Mouse (Mus musculus) kidney, embryonic 16.5 days (tissue): ENCODE measurements around the gene Ripor2. TPM values are rescaled to one million over a fixed set of nuclear protein-coding genes. Genes with fewer than 3 reads are reported as not detected.

Source experiments
- ATAC-seq: fragments of 200-750 bp; cut with Nextera tagmentation; 2 replicates; pipeline ENCODE4 v1.8.0; 2017; ENCODE audit warnings: moderate TSS enrichment; ENCODE audit not compliant: low FRiP score, low TSS enrichment
- H3K27ac ChIP-seq: fragments of 300-500 bp; sonication (generic); 2 replicates; pipeline ENCODE4 v1.5.1; 2014; ENCODE audit warnings: low read length
- H3K27me3 ChIP-seq: fragments of 300-500 bp; sonication (generic); 2 replicates; pipeline ENCODE4 v1.6.1; 2014; ENCODE audit warnings: low read length, control low read depth, mixed read lengths; ENCODE audit not compliant: insufficient read depth
- H3K36me3 ChIP-seq: fragments of 300-500 bp; sonication (generic); 2 replicates; pipeline ENCODE4 v1.6.1; 2014; ENCODE audit warnings: low read length, control low read depth, mixed read lengths; ENCODE audit not compliant: insufficient read depth
- H3K4me1 ChIP-seq: fragments of 300-500 bp; sonication (generic); 2 replicates; pipeline ENCODE4 v1.6.1; 2014; ENCODE audit warnings: low read length, control low read depth, mixed read lengths; ENCODE audit not compliant: insufficient read depth
- H3K4me2 ChIP-seq: fragments of 300-500 bp; sonication (generic); replicated peaks from 2 replicates; pipeline ENCODE4 v1.6.1; 2014; ENCODE audit warnings: low read depth, low read length
- H3K4me3 ChIP-seq: fragments of 300-500 bp; sonication (generic); 2 replicates; pipeline ENCODE4 v1.5.1; 2014; ENCODE audit warnings: mild to moderate bottlenecking, low read length
- H3K9ac ChIP-seq: fragments of 300-500 bp; sonication (generic); replicated peaks from 2 replicates; pipeline ENCODE4 v1.6.1; 2014; ENCODE audit warnings: low read length
- H3K9me3 ChIP-seq: fragments of 300-500 bp; sonication (generic); 2 replicates; pipeline ENCODE4 v1.6.1; 2016; ENCODE audit warnings: low read length, control low read depth
- WGBS: fragments of 180-500 bp; shearing (Covaris S2); extraction: QIAGEN DNeasy Blood & Tissue Kit; methylation state at CpG from one replicate; pipeline ENCODE4 v1.1.7; 2014; 5-methylcytosine and 5-hydroxymethylcytosine counted together
- polyA plus RNA-seq: library from polyadenylated mRNA; unstranded; fragments of >200 nt; fragmentation: Nextera tagmentation; extraction: Ambion mirVana; gene quantifications from 2 replicates; pipeline ENCODE4 v1.2.1, GENCODE M21; 2015

Gene Ripor2
- polyA plus RNA-seq, 1 experiment from 2014 or later: 2.1 TPM

- H3K27ac ChIP-seq: no peak overlapping the region; the same call in 1 of the 2 replicates
- no peaks in the 10 kb centered on the region for H3K36me3 ChIP-seq
- WGBS: 12% methylated on average over 11 of the region's 11 CpGs
- no peaks in the 10 kb centered on the region for H3K9me3 ChIP-seq
- H3K4me3 ChIP-seq: no peak overlapping the region
- peak overlapping the region; percentile 38 for H3K9ac ChIP-seq
- peak; percentile 46; the same call in 1 of the 2 replicates for ATAC-seq
- peaks cover 28% of the 10 kb centered on the region for H3K4me1 ChIP-seq
- no peaks in the 10 kb centered on the region for H3K27me3 ChIP-seq
- H3K4me2 ChIP-seq: peak overlapping the region; percentile 23; the same call in 1 of the 2 replicates
These were observed 21.6 kb downstream of the Ripor2 start for GRCm38 (mm10) chr13:24603591-24604009.

GRCm38 (mm10) chr13:24604096-24604495 is 22.1 kb downstream of the Ripor2 start:
- peak overlapping the region; percentile 58; the same call in 1 of the 2 replicates for H3K4me2 ChIP-seq
- H3K9me3 ChIP-seq: no peaks in the 10 kb centered on the region
- no peak overlapping the region for H3K27ac ChIP-seq
- peak; percentile 9; the same call in 1 of the 2 replicates for ATAC-seq
- 52% methylated on average over 2 of the region's 4 CpGs for WGBS
- H3K4me3 ChIP-seq: no peak overlapping the region
- no peaks in the 10 kb centered on the region for H3K27me3 ChIP-seq
- H3K9ac ChIP-seq: no peak overlapping the region
- peaks cover 28% of the 10 kb centered on the region for H3K4me1 ChIP-seq
- H3K36me3 ChIP-seq: no peaks in the 10 kb centered on the region

- ATAC-seq: peak; percentile 55; the same call in 1 of the 2 replicates
- Histone ChIP-seq H3K9me3 (no peaks in the 10 kb centered on the region), H3K36me3 (no peaks in the 10 kb centered on the region), H3K4me2 (peak overlapping the region; percentile 58), H3K9ac (peak overlapping the region; percentile 51), H3K4me3 (peak overlapping the region; percentile 37), H3K4me1 (peaks cover 28% of the 10 kb centered on the region), H3K27me3 (no peaks in the 10 kb centered on the region), H3K27ac (peak overlapping the region; percentile 46; the same call in 1 of the 2 replicates)
- 3% methylated on average over 20 of the region's 20 CpGs for WGBS
These were observed 23.0 kb downstream of the Ripor2 start for GRCm38 (mm10) chr13:24604761-24605591.

DNA sequence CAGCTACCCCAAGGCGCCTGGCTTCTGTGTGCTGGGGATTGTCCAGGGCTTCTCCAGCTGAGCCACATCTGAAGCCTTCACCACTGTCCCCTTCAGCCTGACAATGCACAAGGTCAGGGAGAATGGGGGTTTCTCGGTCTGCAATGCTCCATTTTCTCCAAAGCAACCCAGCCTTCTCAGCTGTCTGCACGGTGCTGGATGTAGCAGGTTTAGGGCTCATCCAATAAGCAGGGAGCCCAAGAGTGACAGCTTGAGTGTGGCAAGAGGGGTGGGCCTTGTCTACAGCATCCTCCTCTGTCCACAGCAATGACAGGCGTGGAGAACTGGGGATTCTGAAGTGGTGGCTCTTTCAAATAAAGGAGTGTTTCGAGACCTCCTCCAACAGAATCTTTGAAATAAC is 23.8 kb downstream of the Ripor2 start:
- Histone ChIP-seq H3K36me3 (no peaks in the 10 kb centered on the region), H3K4me3 (no peak overlapping the region), H3K27me3 (no peaks in the 10 kb centered on the region), H3K4me2 (no peak overlapping the region), H3K9ac (no peak overlapping the region), H3K4me1 (peaks cover 28% of the 10 kb centered on the region), H3K9me3 (no peaks in the 10 kb centered on the region), H3K27ac (no peak overlapping the region)
- 67% methylated on average over 5 of the region's 5 CpGs for WGBS
- peak; percentile 29; the same call in 1 of the 2 replicates for ATAC-seq

GRCm38 (mm10) chr13:24607961-24608360 is 26.0 kb downstream of the Ripor2 start:
- Histone ChIP-seq H3K4me3 (no peak overlapping the region), H3K4me1 (peaks cover 26% of the 10 kb centered on the region), H3K9me3 (no peaks in the 10 kb centered on the region), H3K9ac (no peak overlapping the region), H3K27ac (no peak overlapping the region), H3K27me3 (no peaks in the 10 kb centered on the region), H3K4me2 (no peak overlapping the region), H3K36me3 (no peaks in the 10 kb centered on the region)
- no peak for ATAC-seq
- 96% methylated on average over 4 of the region's 4 CpGs for WGBS

- Histone ChIP-seq H3K9ac (no peak overlapping the region), H3K27ac (no peak overlapping the region), H3K4me1 (peaks cover 19% of the 10 kb centered on the region), H3K4me2 (no peak overlapping the region), H3K9me3 (no peaks in the 10 kb centered on the region), H3K27me3 (no peaks in the 10 kb centered on the region), H3K36me3 (no peaks in the 10 kb centered on the region), H3K4me3 (no peak overlapping the region)
- 84% methylated on average over 1 of the region's 1 CpGs for WGBS
- ATAC-seq: no peak
These were observed 26.7 kb downstream of the Ripor2 start for GRCm38 (mm10) chr13:24608709-24609108.

DNA sequence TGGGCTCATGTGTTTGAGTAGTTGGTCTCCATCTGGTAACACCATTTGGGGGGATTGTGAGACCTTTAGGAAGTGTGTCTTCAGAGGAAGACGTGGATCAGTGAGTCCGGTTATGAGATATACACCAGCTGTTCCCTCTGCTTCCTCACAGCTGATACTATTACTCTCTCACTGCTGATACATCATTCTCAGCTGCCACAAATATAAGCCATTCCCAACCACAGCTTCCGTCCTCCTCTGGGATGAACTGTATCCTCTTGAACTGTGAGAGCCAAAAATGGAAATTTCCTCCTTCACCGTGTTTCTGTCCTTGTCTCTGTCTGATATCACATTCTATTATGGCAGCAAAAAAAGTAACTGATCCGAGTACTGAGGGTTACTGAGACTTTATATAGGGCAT is 28.9 kb downstream of the Ripor2 start:
- Histone ChIP-seq H3K4me2 (no peak overlapping the region), H3K9me3 (no peaks in the 10 kb centered on the region), H3K9ac (no peak overlapping the region), H3K27ac (no peak overlapping the region), H3K27me3 (no peaks in the 10 kb centered on the region), H3K4me3 (no peak overlapping the region), H3K4me1 (peaks cover under 1% of the 10 kb centered on the region; the same call in 1 of the 2 replicates), H3K36me3 (no peaks in the 10 kb centered on the region)
- no peak for ATAC-seq
- 49% methylated on average over 5 of the region's 5 CpGs for WGBS

- Histone ChIP-seq H3K36me3 (no peaks in the 10 kb centered on the region), H3K27me3 (no peaks in the 10 kb centered on the region), H3K9ac (no peak overlapping the region), H3K4me1 (peaks cover 12% of the 10 kb centered on the region; the same call in 1 of the 2 replicates), H3K4me2 (no peak overlapping the region), H3K4me3 (no peak overlapping the region), H3K27ac (no peak overlapping the region), H3K9me3 (no peaks in the 10 kb centered on the region)
- 81% methylated on average over 6 of the region's 6 CpGs for WGBS
- ATAC-seq: no peak
These were observed 31.0 kb downstream of the Ripor2 start for GRCm38 (mm10) chr13:24613031-24613430.

GRCm38 (mm10) chr13:24613433-24613832 is 31.4 kb downstream of the Ripor2 start:
- Histone ChIP-seq H3K9me3 (no peaks in the 10 kb centered on the region), H3K27me3 (no peaks in the 10 kb centered on the region), H3K4me2 (no peak overlapping the region), H3K4me3 (no peak overlapping the region), H3K36me3 (no peaks in the 10 kb centered on the region), H3K4me1 (peaks cover 15% of the 10 kb centered on the region; the same call in 1 of the 2 replicates), H3K9ac (no peak overlapping the region), H3K27ac (no peak overlapping the region)
- WGBS: 69% methylated on average over 3 of the region's 3 CpGs
- no peak for ATAC-seq
